Mouse (Mus musculus): ENCODE results near the gene Wwc1.

DNA sequence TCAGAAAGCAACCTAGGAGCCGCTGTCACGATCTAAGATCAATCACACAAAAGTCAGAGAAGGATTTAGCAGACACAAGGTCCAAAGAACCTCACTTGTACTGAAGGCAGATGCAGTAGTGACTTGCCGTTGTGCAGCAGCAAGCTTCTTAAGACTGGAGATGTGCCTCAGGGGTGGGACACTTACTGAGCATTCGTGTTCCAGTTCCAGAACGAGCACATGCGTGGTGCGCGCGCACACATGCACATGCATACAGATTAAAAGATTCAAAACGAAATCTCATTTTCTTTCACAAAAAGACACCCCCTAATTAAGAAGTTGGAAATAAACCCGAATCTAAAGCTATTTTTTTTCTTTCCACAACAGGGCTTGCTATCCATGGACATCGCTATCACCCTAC, 51.9 kb downstream of the Wwc1 start:
- no peak for TF ChIP-seq CTCF (IDR thresholded peaks at IDR 0.05; ENCODE audit: borderline replicate concordance, control insufficient read depth, extremely low read depth, insufficient read depth, low read length, poor library complexity)
- no peak for TF ChIP-seq POLR2A (IDR thresholded peaks at IDR 0.05; ENCODE audit: control insufficient read depth, extremely low read depth, insufficient read depth, low read length, poor library complexity)
